Mouse (Mus musculus): ENCODE results near the gene Sptb. TPM values are rescaled to one million over a fixed set of nuclear protein-coding genes. Genes with fewer than 3 reads are reported as not detected.
A peak's percentile ranks its signal among the peaks of the same experiment; 100 is the strongest.

The Sptb gene
- 10 to 100 TPM; 58.2 to 60.5 TPM for total RNA-seq (2021)
- long read RNA-seq, experiment 1, full-length matches to known transcripts, result 3 of 26 reads
- long read RNA-seq, experiment 1, partial matches to known transcripts, result 8 of 26 reads
- long read RNA-seq, experiment 1, other reads (novel, unspliced or antisense), result 15 of 26 reads
- long read RNA-seq, experiment 2, partial matches to known transcripts, result 7 of 17 reads
- long read RNA-seq, experiment 2, other reads (novel, unspliced or antisense), result 10 of 17 reads

DNA sequence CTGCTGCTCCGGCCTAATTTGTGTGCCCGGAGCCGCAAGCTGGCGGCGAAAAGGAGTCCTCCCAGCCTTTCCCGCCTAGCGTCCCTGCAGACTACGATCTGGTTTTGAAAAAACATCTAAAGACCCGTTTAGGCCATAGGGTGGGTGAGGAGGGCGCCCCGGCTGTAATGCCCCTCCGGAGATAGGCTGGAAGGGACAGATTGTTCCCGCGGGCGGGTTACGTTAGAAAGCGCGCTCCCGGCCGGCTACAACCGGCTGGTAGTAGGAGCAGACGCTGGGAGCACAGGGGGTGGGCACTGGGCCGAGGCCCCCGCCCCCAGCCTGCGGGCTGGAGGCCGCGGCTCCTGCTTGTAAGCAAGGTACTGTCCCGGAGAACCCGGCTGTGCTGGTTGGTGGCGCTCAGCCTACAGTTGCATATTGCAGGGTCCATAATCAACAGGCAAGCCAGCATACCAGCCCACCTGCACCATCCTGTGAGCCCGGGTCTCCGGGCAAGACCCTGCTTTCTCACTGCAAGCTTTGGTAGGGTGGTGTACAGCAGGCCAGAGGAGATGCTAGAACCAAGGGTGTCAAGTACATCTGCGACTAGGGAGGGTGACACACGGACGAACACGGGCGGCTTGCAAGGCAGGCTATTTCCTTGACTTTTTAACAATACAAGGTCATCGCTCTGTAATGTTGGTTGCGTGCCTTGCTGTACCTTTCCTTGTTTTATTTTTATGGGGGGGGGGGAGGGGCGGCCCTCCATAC, at the start of gene Sptb:
Sptb (minus strand) TSS at position 197 of the 750 bp plus-strand sequence.
- intact Hi-C loops (cut with DNase I), result loop anchor here (5.0 to 10.0 kb wide), 3 partner anchors 38 to 216 kb away; no protein-coding TSS in a partner anchor
- peak; percentile 49 to 74 for DNase-seq (ENCODE audit: low spot score in 2 of 2)

DNA sequence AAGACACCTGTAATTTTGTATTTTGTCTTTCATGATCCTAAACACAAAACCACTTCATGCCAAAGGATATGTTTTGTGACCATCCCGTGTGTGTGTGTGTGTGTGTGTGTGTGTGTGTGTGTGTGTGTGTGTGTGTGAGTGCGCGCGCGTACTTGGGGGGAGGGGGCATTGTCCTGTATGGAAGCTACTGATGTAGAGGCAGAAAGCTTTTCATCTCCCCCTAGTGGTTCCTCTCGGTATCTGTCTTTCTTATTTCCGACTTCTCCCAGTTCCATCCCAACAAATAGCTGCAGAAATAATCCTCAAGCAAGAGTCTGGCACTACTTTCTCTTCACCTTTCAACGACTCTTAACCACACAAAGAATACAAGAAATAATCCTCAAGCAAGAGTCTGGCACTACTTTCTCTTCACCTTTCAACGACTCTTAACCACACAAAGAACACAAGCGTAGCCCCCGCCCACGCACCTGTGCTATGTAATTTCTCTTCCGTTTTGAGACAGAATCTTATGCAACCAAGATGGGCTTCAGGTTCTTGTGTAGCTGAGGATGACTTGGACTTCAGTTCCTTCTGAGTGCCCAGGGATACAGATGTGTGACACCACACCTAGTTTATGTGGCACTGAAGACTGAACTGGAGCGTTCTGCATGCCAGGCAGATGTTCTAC, 42.4 kb upstream of the Sptb start:
- intact Hi-C loops (cut with DNase I), result no loop called here
- peak; percentile 73 to 85 for DNase-seq (ENCODE audit: low spot score in 2 of 2)

DNA sequence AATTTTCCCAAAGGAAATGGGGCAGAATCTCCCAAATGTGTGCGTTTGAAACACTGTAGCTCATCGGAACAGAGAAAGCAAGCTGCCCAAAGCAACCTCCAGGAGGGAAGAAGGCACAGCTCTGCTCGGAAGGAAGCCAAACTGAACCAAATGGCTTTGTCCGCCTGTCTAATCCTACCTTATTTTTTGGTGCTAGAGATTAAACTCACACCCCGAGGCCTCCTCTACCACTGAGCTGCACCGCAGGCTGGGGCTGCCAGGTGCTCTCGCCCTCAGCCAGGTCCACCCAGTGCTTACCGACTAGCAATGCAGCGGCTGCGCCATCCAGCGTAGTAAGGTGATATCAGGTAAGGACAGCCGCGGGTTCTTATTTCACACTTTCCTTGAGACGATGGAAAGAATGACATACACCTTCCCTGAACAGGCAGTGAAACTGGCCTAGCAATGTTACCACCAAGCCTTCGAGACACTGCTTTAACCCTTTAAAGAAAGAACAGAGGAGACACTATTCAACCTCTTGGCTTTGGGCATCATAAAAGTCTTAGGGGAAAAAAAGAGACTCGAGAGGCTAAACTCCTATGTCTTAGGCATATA, 40.6 kb upstream of the Sptb start:
- intact Hi-C loops (cut with DNase I), result no loop called here
- DNase-seq (ENCODE audit: low spot score in 2 of 2), result peak in 1 of 2 experiments; percentile 0

DNA sequence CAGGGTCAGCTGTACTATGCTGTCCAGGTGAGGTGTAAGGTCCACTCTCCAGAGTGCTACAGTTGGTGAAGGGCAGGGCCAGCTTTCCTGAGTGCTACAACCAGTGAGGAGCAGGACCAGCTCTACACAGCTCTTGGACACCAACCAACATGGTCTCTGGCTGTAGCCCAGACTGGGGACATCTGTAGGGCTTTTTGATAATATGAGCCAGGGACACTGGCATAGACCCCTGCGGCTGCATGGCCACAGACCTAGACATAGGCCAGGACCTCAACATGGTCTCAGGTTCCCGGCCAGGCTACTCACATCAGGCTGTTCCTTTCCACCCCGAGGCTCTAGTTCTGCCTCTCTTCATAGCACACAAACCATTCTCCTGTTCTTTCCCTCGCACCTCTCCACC, 17.6 kb upstream of the Sptb start:
- DNase-seq (ENCODE audit: low spot score in 2 of 2), result no peak
- intact Hi-C loops (cut with DNase I), result no loop called here

DNA sequence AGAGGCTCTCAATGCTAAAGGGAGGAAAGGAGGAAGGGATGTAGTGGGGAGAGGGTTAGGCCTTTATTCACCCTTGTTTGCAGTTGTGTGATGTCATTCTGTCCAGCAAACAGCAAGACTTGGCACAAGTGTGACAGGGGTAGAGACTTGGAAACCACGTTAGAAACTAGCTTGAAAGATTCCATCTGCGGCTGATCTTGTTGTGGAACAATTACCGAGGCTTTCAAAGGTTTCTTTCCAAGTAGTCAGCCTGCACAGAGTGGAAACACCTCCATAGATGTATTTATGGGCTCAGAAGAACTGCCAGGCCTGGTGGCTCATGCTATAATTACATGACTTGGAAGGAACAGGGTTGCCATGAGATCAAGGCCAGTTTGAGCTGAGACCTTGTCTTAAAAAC, 11.7 kb upstream of the Sptb start:
- no peak for DNase-seq (ENCODE audit: low spot score in 2 of 2)
- intact Hi-C loops (cut with DNase I), result loop anchor here (5.0 kb wide), 1 partner anchor 70 kb away; no protein-coding TSS in a partner anchor

DNA sequence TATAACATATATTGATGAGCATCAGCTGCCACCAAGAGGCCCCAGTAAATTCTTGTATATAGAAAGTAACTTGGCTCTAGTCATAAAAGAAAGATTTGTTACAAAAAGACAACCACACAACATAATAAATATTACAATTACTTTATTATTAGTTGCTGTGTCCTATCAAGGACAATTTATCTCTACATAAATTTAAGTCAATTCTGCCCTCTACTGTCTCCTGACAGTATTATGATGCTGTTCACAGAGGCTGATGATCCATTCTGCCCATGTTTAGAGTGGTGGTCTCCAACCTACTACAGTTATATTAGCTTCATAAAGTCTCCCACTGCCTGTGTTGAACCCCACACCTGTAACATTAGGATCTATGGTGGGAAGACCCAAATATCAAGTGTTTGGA, 10.2 kb upstream of the Sptb start:
- intact Hi-C loops (cut with DNase I), result loop anchor here (5.0 kb wide), 1 partner anchor 68 kb away; no protein-coding TSS in a partner anchor
- DNase-seq (ENCODE audit: low spot score in 2 of 2), result no peak

DNA sequence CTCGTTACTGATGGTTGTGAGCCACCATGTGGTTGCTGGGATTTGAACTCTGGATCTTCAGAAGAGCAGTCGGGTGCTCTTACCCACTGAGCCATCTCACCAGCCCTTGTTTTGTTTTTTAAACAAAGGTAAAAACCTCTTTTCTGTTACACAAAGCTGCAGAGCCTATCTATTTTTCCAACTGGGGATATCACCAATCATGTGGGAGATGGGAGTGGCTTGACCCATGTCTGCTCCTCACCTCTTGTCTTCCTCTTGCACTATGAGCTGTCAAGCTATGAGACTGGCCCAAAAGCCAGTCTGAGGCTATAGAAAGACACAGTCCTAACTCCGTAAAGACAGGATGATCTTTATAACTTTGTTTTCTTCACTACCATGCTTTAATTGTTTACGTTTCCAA, 8.0 kb upstream of the Sptb start:
- intact Hi-C loops (cut with DNase I), result loop anchor here (5.0 to 10.0 kb wide), 2 partner anchors 126 to 224 kb away; no protein-coding TSS in a partner anchor
- DNase-seq (ENCODE audit: low spot score in 2 of 2), result no peak

DNA sequence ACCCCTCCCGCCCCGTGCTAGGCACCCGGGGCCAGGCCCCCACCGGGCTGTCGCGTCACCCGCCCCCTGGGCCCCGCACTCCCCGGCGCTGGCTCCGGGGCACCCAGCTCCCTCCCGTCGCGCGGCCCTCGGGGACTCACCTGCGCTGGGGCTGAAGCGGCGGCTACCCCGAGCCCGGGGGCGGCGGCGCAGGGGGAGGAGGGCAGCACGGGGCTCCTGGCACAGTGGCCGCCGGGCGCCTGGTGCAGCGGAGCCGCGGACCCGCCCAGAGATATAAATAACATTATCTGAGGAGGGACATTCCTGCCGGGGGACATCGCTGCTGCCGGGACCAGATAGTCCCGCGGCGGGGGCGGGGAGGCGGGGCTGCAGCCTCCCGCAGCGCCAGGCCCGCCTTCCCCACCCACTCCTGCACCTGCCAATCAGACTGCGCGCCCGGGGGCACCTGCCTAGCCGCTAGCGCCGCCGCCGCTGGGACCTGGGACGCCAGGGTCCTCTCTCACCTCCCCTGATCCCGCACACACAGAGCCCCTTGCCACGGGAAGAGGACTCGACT, 474 bp downstream of the Sptb start:
- peak; percentile 80 to 81 for DNase-seq (ENCODE audit: low spot score in 2 of 2)
- intact Hi-C loops (cut with DNase I), result loop anchor here (5.0 to 10.0 kb wide), 3 partner anchors 38 to 215 kb away; no protein-coding TSS in a partner anchor

DNA sequence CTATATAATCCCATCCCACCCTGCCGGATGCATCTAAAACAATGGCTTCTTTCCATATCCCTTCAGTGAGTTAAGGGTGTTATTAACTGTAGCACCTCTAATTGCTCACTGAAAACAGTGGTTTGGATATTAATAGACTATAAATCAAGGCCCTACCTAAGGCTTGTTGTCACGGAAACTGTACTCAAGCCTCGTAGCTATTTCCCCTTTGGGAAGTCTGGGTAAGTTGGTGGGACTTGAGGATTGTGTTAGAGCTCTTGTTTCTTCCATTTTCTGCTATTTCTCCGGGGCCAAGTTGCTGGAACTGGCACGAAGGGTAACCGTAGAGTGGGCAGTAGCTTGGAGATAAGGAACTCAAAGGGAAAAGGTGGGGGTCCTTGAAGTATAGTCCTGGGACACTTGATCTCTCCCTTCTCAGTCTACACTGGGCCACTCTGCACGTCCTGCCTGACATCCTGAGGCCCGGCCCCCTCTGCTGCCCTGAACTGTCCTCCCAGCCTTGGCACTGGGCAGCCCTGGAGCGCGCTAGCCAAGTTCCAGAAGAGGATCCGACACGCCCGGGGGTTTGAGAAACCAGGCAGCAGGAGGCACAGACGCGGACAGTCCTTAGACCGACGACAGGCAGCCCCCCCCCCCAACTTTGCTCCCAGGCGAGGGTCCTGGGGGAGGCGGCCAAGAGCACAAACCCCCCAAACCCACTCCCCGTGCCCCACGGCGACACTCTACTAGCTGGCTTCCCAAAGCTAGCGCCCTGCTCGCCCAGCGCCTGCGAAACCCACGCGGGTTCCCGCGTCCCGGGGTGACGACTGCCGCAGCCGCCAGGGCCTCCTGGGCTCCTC, 1.2 kb downstream of the Sptb start:
- intact Hi-C loops (cut with DNase I), result no loop called here
- peak; percentile 9 to 25 for DNase-seq (ENCODE audit: low spot score in 2 of 2)

DNA sequence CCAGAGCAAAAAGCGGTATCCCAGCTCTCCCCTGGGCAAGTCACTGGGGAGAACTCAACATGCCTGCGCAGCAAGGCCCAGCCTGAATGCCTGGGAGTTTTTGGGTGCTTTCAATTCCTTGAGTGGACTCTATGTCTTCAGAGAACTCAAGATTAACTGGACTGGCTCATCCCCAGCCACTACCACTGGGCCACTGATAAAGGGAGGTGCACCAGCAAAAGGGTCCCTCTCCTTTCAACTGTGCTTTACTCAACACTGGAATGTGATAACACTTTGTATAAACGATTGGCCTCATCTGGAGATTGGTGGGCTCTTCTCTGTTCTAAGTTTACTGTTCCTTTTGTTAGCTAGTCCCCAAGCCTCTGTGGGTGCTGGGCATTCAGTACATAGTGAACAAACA, 2.2 kb downstream of the Sptb start:
- intact Hi-C loops (cut with DNase I), result no loop called here
- no peak for DNase-seq (ENCODE audit: low spot score in 2 of 2)

DNA sequence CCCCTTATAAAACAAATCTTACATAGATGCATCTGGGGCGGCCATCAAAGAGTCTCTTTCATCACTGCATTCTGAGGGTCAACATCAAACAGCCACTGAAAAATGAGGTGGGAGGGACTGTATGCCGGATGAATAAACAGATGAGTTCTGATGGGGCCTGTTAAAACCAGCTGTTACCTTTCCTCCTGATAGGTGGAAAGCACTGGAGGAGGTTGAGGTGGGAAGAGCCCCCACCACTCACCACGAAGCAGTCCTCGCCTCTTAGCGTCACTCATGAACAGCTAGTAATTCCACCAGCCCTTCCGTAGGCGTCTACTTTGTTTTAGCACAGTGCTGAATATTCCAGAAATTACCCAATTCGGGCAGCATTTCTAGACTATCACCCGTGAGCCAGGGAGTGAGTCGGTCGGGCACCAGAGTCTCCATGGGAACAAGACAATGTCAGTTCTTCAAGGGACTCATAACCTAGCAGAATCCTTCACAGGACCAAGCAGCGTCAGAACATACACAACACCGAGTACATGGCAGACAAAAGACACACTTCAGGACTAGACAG, 13.9 kb downstream of the Sptb start:
- intact Hi-C loops (cut with DNase I), result no loop called here
- DNase-seq (ENCODE audit: low spot score in 2 of 2), result peak; percentile 16 to 40

DNA sequence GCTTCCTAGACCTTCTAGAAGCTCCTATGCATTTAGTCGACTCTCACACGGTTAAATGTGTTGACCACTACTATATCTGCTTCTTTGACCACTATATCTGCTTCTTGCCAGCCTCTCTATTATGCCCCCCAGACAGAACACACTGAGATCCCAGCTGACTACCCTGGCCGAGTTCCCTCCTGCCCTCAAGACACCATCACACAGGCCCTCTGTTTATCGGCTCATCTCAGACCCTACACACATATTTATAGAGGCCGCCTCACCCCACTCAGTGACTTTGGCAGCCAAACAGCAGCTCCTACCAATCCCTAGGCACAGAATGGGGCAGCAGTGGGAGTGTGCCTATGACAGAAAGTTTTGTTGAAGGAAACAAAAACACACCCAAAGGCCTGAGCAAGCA, 14.6 kb downstream of the Sptb start:
- intact Hi-C loops (cut with DNase I), result no loop called here

DNA sequence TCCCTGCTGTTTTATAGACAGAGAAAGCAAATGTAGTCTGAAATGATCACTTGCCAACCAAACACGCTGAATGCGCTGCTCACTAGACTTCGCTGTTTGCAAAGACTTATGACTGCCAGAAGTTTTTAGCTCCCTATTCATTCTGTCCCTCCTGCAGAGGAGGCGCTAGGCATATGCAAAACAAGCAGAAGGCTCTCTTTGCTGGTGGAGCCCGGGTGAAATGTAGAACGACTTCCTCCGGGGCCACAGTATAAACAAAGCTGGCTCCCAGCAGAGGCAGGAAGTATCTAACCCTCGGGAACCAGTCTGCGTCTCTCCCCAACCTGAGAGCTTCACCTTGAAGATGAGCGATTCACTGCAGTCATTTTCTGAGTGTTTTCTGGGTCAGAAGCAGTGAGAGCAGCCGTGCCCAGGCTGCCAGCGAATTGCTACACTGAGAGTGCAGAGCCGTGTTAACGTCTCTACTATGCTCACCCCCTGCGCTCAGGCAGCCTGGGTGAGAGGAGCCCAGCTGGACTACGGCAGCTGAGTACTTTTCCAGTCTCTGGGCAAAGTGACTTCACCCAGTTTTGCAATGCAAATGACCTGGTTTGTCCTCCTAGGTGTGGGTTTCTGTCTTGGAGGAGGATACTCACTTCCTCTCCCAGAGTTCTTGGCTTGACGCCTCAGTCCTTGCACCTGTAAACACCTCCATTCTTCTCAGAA, 15.4 kb downstream of the Sptb start:
- peak; percentile 31 to 46 for DNase-seq (ENCODE audit: low spot score in 2 of 2)
- intact Hi-C loops (cut with DNase I), result no loop called here

More for the DNA sequence above, 14.6 kb downstream of the Sptb start:
- no peak for DNase-seq (ENCODE audit: low spot score in 2 of 2)

DNA sequence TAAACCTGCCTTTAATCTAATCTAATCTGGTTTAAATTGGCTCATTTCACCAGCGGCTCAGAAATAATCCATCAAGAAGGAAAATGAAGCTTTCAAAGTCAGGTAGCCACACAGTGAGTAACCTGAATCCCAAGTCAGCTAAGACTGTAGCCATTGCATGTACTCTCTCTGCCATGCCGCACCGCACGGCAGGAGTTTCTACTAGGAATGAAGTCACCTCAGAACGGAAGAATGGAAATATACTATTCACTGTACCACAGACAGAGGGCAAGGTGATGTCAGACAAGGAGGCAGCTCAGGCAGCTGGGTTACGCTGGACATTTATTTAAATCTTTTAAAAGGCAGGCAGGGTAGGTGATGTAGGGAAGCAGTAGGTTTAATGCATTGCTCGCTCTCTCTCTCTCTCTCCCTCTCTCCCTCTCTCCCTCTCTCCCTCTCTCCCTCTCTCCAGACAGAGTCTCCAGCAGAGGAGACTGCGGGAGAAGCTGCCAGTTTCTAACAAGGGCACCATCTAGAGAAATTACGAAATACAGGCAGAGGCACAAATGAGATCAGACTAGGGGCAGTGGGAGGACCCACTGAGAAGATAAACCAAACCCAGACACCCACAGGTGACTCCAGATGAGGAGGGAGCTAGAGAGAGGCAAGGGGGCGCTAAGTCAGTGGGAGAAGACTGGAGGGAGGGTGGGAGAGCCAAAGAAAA, 22.7 kb downstream of the Sptb start:
- no peak for DNase-seq (ENCODE audit: low spot score in 2 of 2)
- intact Hi-C loops (cut with DNase I), result no loop called here

DNA sequence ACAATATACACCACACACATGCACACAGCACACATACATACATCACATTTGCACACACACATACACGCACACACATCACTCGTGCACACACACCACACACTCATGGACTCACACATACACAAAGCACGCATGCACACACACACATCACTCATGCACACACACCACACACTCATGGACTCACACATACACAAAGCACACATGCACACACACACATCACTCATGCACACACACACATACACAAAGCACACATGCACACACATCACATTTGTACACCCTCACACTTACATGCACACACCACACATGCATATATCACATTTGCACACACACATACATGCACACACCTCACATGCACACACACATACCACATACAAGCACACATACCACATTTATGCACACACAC, 24.7 kb downstream of the Sptb start:
- intact Hi-C loops (cut with DNase I), result no loop called here
- DNase-seq (ENCODE audit: low spot score in 2 of 2), result no peak

DNA sequence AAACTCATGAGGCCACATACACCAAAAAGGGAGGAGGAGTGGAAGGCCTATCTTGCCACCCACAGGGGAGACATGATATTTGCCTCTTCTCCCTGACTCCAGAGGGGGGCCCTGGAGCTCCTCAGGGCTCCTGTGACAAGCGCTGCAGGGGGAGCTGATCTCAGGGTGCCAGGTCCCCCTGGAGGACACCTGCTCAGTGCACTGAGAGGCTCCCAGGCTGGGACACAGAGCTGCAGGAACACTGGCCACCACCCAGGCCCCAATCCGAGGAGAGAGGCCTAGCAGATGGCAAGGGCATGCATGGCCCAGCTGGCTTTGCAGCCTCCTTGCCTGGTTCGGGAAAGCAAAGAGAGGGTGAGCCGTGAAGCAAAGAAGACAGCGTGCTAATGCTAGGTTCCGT, 25.9 kb downstream of the Sptb start:
- DNase-seq (ENCODE audit: low spot score in 2 of 2), result no peak
- intact Hi-C loops (cut with DNase I), result no loop called here

DNA sequence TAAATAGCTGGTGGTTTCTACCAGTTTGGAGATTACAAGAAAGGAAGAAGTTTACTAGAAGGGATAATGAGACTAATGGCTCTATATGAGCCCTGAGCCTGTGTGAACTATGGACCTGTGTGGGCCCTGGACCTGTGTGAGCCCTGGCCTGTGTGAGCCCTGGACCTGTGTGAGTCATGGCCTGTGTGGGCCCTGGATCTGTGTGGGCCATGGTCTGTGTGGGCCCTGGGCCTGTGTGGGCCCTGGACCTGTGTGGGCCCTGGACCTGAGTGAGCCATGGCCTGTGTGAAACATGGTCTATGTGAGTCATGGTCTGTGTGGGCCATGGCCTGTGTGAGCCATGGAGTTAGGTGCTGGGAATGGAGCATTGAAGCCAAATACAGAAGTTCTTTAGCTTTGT, 28.4 kb downstream of the Sptb start:
- intact Hi-C loops (cut with DNase I), result no loop called here
- no peak for DNase-seq (ENCODE audit: low spot score in 2 of 2)
